Comparison of ENCODE assay signal across 16 mouse cellular contexts in genomic region chrX:131422178-131422577, GRCm38 (mm10).
A peak's percentile ranks its signal among the peaks of the same experiment; 100 is the strongest.
DNase-seq lines count a peak whose midpoint lies in the region; TF ChIP-seq lines count a peak whose summit lies in the region.
"Had no signal": no experiment of that assay in that cellular context is flagged by ENCODE, and none has a peak within 500 bp of the region (broad histone marks: within the 10 kb centered on the region; RNA-seq: fewer than 3 reads in every experiment).

No protein-coding gene starts in this region.

- H3K79me2 ChIP-seq in MEL (ENCODE audit: control insufficient read depth, insufficient read depth, low read length, poor library complexity), result no peaks in the 10 kb centered on the region

- no peak for TF ChIP-seq RAD21 in MEL (IDR thresholded peaks at IDR 0.05; ENCODE audit: low read depth, low read length)

- no peak for TF ChIP-seq POLR2A in MEL (IDR thresholded peaks at IDR 0.05; ENCODE audit: control insufficient read depth in 1 of 2, insufficient read depth in 1 of 2, low read depth in 1 of 2, low read length in 2 of 2, poor library complexity in 1 of 2)
- no peak for TF ChIP-seq POLR2A in lung, adult 2 months (IDR thresholded peaks at IDR 0.05; ENCODE audit: borderline replicate concordance, extremely low read depth, low read depth, low read length)

- no peaks in the 10 kb centered on the region for H3K27me3 ChIP-seq in MEL (ENCODE audit: control insufficient read depth in 1 of 2, insufficient read depth in 2 of 2, low read length in 2 of 2)
- H3K27me3 ChIP-seq: CH12.LX had no signal

- no peak overlapping the region for H3K27ac ChIP-seq in MEL (ENCODE audit: control insufficient read depth, low read depth, low read length)

- no peak overlapping the region for H3K9ac ChIP-seq in MEL (ENCODE audit: control insufficient read depth, low read depth, low read length, poor library complexity, severe bottlenecking)

- TF ChIP-seq CTCF in MEL (IDR thresholded peaks at IDR 0.05 in 2 of 3, conservative IDR thresholded peaks at IDR 0.05 in 1 of 3; ENCODE audit: control insufficient read depth in 1 of 3, insufficient read depth in 1 of 3, low read depth in 2 of 3, low read length in 3 of 3, poor library complexity in 1 of 3, severe bottlenecking in 1 of 3), result no peak
- no peak for TF ChIP-seq CTCF in lung, adult 2 months (IDR thresholded peaks at IDR 0.05; ENCODE audit: insufficient read depth, low read length)

- no peak overlapping the region for H3K4me3 ChIP-seq in MEL (ENCODE audit: control insufficient read depth in 1 of 2, insufficient read depth in 1 of 2, low read depth in 2 of 2, low read length in 2 of 2)
- no peak overlapping the region for H3K4me3 ChIP-seq in lung, adult 2 months (replicated peaks; ENCODE audit: extremely low read depth, low read depth, low read length)

- peaks cover 0 to 8% of the 10 kb centered on the region in 2 experiments; a peak in 2 of 4 replicates for H3K36me3 ChIP-seq in MEL (ENCODE audit: control insufficient read depth in 1 of 2, insufficient read depth in 2 of 2, low read length in 2 of 2)
- H3K36me3 ChIP-seq: G1E had no signal

- WGBS in lung, adult 2 months, result 72% methylated on average over 2 of the region's 2 CpGs

- DNase-seq in MEL (ENCODE audit: low read depth, low spot score), result no peak
- no peak for DNase-seq in lung, adult 2 months
- DNase-seq: adrenal gland, adult 2 months; adrenal gland, adult 8-10 months; adrenal gland, postnatal 10 days; adrenal gland, postnatal 14 days; adrenal gland, postnatal 25 days; adrenal gland, postnatal 36 days; B cell, adult 2 months; cerebellum, adult 11 months; cerebellum, adult 11-12 months; cerebellum, adult 18-20 months; cerebellum, adult 2 months; cerebellum, adult 8-10 months had no signal

- peaks cover 3 to 14% of the 10 kb centered on the region in 2 experiments; a peak in 2 of 4 replicates for H3K4me1 ChIP-seq in MEL (ENCODE audit: control insufficient read depth in 1 of 2, insufficient read depth in 2 of 2, low read length in 2 of 2)
- H3K4me1 ChIP-seq in lung, adult 2 months (ENCODE audit: control insufficient read depth, insufficient read depth, low read length), result no peaks in the 10 kb centered on the region

- TF ChIP-seq EP300 in MEL (IDR thresholded peaks at IDR 0.05; ENCODE audit: low read depth in 1 of 2, low read length in 2 of 2), result peak in 1 of 2 experiments; percentile 84; a peak in 2 of 4 replicates

- H3K9me3 ChIP-seq in MEL (replicated peaks; ENCODE audit: insufficient read depth, low read length), result no peaks in the 10 kb centered on the region
- H3K9me3 ChIP-seq: G1E had no signal

TF ChIP-seq in MEL, 35 proteins besides CTCF, POLR2A, EP300 and RAD21:
- TF ChIP-seq SMC3 (IDR thresholded peaks at IDR 0.05; ENCODE audit: low read depth, low read length) (no peak), CHD1 (IDR thresholded peaks at IDR 0.05; ENCODE audit: low read depth, low read length) (no peak), MYB (IDR thresholded peaks at IDR 0.05; ENCODE audit: low read depth, low read length) (peak; percentile 86), KAT2A (conservative IDR thresholded peaks at IDR 0.05; ENCODE audit: low read depth, low read length) (no peak)
